Mouse (Mus musculus) liver, adult 2 months (tissue): ENCODE data around the gene Cuta. TPM values are rescaled to one million over a fixed set of nuclear protein-coding genes. Genes with fewer than 3 reads are reported as not detected.
"Not testable (repeated sequence)": the region's sequence is repeated elsewhere in the genome, so short reads cannot be mapped to it uniquely, and the experiment has no call there.

ENCODE experiments used
- DNase-seq: peaks from one replicate; pipeline ENCODE4 v3.0.0-alpha.2; 2011; ENCODE audit warnings: low read depth, low spot score; ENCODE audit errors: extremely low read depth
- H3K27ac ChIP-seq: fragments of 200-500 bp; replicated peaks from 2 replicates; pipeline ENCODE4 v1.5.1; 2012; ENCODE audit warnings: low read depth, mild to moderate bottlenecking, control low read depth, inconsistent platforms, low read length; ENCODE audit not compliant: insufficient read depth
- H3K27me3 ChIP-seq: fragments of 200-500 bp; 2 replicates; pipeline ENCODE4 v1.6.1; 2012; ENCODE audit warnings: mild to moderate bottlenecking, moderate library complexity, low read length, inconsistent platforms; ENCODE audit not compliant: control insufficient read depth, insufficient read depth
- H3K36me3 ChIP-seq: fragments of 200-500 bp; 2 replicates; pipeline ENCODE4 v1.6.1; 2012; ENCODE audit warnings: low read length, inconsistent platforms; ENCODE audit not compliant: control insufficient read depth, insufficient read depth
- H3K4me1 ChIP-seq: fragments of 200-500 bp; 2 replicates; pipeline ENCODE4 v1.6.1; 2011; ENCODE audit warnings: low read length; ENCODE audit not compliant: control insufficient read depth, insufficient read depth
- H3K4me3 ChIP-seq: fragments of 200-500 bp; 2 replicates; pipeline ENCODE4 v1.5.1; 2011; ENCODE audit warnings: low read depth, mild to moderate bottlenecking, control low read depth, low read length, moderate library complexity; ENCODE audit not compliant: insufficient read depth
- H3K79me2 ChIP-seq: fragments of 200-500 bp; 2 replicates; pipeline ENCODE4 v1.6.1; 2012; ENCODE audit warnings: inconsistent platforms, mild to moderate bottlenecking, low read length, moderate library complexity; ENCODE audit not compliant: control insufficient read depth, insufficient read depth
- H3K9ac ChIP-seq: fragments of 200-500 bp; 2 replicates; pipeline ENCODE4 v1.6.1; 2012; ENCODE audit warnings: low read depth, mild to moderate bottlenecking, control low read depth, inconsistent platforms, low read length
- CTCF ChIP-seq: fragments of 200-500 bp; IDR thresholded peaks from 2 replicates; pipeline ENCODE4 v1.5.1; 2011; ENCODE audit warnings: low read depth, low read length, control low read depth
- POLR2A ChIP-seq: fragments of 200-500 bp; IDR thresholded peaks from 2 replicates; pipeline ENCODE4 v1.6.1; 2011; ENCODE audit warnings: low read length, control low read depth; ENCODE audit not compliant: insufficient read depth; ENCODE audit errors: extremely low read depth
- WGBS: fragments of 180-500 bp; shearing (Covaris S2); methylation state at CpG from one replicate; pipeline ENCODE4 v1.1.7; 2018; 5-methylcytosine and 5-hydroxymethylcytosine counted together
- polyA plus RNA-seq: library from polyadenylated mRNA; depleted of rRNA; stranded (reverse); fragments of >200 nt; gene quantifications from 2 replicates; pipeline ENCODE4 v1.2.3, GENCODE M21; 2012
- total RNA-seq: library from RNA; depleted of rRNA; stranded (reverse); fragments of >200 nt; gene quantifications from 2 replicates; pipeline ENCODE4 v1.2.3, GENCODE M21; 2014

Cuta gene
- total and polyA plus RNA-seq, 2 experiments: 21.4 to 129 TPM

DNA sequence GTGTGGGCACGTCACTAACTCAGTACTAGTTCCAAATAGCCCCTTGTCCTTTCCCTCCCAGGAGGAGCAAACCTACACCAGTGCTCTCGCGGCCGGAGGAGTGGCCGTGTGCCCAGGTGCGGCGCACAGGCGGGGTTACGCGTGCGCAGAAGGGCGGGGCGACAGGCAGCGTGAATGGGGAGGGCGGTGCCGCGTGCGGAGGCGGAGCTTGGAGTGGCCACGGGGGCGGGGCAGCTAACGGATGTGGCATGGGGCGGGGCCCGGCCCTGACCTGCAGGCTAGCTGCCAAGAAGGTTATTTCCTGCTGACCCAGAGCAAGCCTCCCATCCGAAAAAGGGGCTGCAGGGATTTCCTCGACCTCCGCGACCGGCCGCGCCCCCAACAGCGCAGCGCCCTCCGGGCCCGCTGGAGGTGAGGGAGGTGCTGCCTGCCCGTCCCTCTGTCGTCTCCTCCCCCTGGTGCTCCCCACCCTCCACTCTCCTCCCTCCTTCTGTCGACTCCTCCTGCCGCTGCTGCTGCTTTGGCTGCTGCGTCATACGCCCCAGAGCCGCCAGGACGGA, 6.5 kb downstream of the Cuta start, which contains the start of gene Phf1:
TSS of gene Phf1 (plus strand) at position 214 of the 560 bp plus-strand sequence.
- peaks cover 9% of the 10 kb centered on the region for H3K79me2 ChIP-seq
- H3K27me3 ChIP-seq: no peaks in the 10 kb centered on the region
- peaks cover 8% of the 10 kb centered on the region for H3K4me1 ChIP-seq
- under 1% methylated on average over 41 of the region's 43 CpGs for WGBS
- peak within 1 kb of the TSS; percentile 91 for H3K9ac ChIP-seq
- H3K36me3 ChIP-seq: no peaks in the 10 kb centered on the region
- peak within 1 kb of the TSS; percentile 84 for H3K27ac ChIP-seq
- peak; percentile 79 for DNase-seq
- H3K4me3 ChIP-seq: peak within 1 kb of the TSS; percentile 82
- no peak for TF ChIP-seq CTCF
- peak; percentile 83 for TF ChIP-seq POLR2A

DNA sequence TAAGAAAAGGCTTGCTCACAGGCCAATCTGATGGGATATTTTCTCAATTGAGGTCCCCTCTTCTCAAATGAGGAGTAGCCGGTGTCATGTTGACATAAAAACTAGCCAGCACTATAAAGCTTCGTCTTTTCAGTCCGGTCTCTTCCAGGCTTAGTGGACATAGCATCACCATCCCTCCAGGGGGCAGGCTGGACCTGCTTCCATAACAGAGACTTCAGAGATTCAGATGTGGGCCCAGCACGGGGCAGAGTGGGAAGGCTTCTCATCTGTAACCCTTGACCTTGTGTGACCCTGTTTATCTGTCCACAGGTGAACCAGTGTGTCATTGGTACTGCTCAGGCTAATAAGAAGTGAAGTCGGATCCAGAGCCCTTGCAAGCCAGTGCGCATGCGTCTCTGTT, 7.6 kb downstream of the Cuta start:
- not testable (repeated sequence) for H3K36me3 ChIP-seq, H3K27ac ChIP-seq, H3K27me3 ChIP-seq, H3K4me1 ChIP-seq, H3K9ac ChIP-seq, H3K79me2 ChIP-seq, H3K4me3 ChIP-seq
- peak; percentile 71 for DNase-seq
- 39% methylated on average over 7 of the region's 7 CpGs for WGBS
- TF ChIP-seq CTCF: peak; percentile 77

DNA sequence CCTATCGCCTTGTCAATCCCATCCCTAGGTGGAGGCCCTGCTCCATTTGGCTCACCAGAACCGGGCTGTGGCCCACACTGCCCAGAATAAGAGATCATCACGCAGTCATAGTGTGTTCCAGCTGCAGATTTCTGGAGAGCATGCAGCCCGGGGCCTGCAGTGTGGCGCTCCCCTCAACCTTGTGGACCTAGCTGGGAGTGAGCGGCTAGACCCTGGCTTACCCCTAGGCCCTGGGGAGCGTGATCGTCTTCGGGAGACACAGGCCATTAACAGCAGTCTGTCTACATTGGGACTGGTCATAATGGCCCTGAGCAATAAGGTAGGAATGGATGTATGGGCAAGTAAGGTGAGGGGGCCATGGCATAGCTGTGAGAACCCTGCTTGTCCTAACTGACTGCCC, 14.0 kb downstream of the Cuta start:
- not testable (repeated sequence) for H3K27ac ChIP-seq, H3K36me3 ChIP-seq, H3K27me3 ChIP-seq, DNase-seq, H3K79me2 ChIP-seq, H3K4me3 ChIP-seq, H3K4me1 ChIP-seq, H3K9ac ChIP-seq
- WGBS: 97% methylated on average over 9 of the region's 9 CpGs

DNA sequence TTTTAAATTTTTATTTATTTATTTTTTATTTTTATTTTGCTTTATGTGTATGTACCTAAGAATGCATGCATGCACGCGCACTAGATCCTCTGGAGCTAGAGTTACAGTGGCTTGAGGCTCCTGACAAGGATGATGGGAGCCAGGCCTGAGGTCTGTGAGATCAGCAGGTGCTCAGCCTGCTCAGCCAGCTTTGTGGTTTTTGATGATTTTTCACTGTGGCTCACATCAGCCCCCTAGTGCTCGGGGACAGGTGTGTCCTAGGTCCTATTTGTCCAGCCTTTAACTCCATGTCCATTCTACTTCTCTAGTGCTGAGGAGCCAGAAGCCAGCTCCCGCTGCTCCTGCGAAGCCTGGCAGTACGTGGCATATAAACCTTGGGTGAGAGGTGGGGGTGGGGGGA, 17.0 kb downstream of the Cuta start:
- H3K36me3 ChIP-seq, H3K27me3 ChIP-seq, H3K27ac ChIP-seq, H3K4me1 ChIP-seq, DNase-seq, H3K4me3 ChIP-seq, H3K79me2 ChIP-seq, H3K9ac ChIP-seq: not testable (repeated sequence)
- WGBS: 96% methylated on average over 5 of the region's 6 CpGs

DNA sequence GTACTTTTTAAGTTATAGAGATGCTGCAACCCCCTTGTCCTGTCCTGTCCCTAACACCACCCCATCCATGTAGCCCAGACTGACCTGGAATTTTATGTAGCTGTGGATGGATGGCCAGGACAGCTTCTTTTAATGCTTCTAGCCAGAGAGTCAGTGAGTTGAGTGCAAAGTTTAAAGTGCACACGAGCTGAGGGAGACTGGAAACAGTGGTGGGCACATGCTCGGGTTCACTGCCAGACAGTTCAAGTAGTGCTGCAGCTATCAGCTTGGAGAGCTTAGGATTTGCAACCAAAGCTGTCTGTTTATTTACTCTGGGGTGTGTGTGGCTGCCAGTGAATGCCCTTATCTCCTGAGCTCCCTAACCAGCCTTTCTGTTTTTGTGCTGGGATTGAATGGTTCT, 19.9 kb downstream of the Cuta start:
- not testable (repeated sequence) for H3K4me3 ChIP-seq, H3K79me2 ChIP-seq, H3K4me1 ChIP-seq, H3K27me3 ChIP-seq, H3K27ac ChIP-seq, DNase-seq, H3K9ac ChIP-seq, H3K36me3 ChIP-seq
- 30% methylated on average over 2 of the region's 2 CpGs for WGBS

DNA sequence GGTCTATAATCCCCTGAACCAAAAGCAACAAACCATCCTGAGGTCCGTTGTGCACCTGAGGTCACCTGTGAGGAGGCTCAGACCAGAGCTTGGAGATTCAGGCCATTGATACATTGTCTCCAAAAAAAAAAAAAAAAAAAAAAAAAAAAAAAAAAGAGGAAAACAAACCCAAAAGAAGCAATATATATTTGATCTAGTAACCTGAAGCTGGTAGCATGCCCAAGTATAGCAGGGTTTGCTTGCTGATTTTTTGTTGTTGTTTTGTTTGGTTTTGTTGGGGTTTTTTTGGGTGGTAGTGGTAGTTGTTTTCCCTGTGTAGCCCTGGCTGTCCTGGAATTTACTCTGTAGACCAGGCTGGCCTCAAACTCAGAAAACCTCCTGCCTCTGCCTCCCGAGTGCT, 21.0 kb downstream of the Cuta start:
- 88% methylated on average over 2 of the region's 2 CpGs for WGBS
- H3K9ac ChIP-seq: no peak overlapping the region
- H3K36me3 ChIP-seq: no peaks in the 10 kb centered on the region
- no peak overlapping the region for H3K27ac ChIP-seq
- no peak for DNase-seq
- peaks cover 3% of the 10 kb centered on the region; the same call in 1 of the 2 replicates for H3K4me1 ChIP-seq
- no peaks in the 10 kb centered on the region for H3K27me3 ChIP-seq
- no peak overlapping the region for H3K4me3 ChIP-seq
- TF ChIP-seq POLR2A (no peak), CTCF (no peak)
- H3K79me2 ChIP-seq: no peaks in the 10 kb centered on the region

DNA sequence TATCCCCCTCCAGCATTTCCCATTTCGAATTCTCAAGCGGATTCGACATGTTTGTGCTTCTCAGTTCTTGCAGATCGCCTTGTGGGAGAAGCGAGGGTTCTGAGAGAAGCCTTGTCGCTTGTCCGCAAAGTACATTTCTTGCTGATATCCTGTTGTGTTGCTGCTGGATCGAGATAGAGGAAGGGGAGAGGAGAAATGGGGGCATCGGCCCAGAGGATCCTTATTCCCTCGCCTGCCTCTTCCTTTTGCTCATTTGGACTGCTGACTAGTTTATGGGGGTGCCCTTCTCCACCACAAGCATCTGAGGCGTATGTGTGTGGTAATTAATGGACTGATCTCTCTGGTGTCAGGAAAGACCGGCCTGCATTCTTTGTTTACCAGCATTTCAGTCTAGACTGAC, 21.8 kb downstream of the Cuta start:
- WGBS: 7% methylated on average over 12 of the region's 12 CpGs

More for the DNA sequence above, 21.8 kb downstream of the Cuta start:
- H3K4me1 ChIP-seq, H3K79me2 ChIP-seq, H3K27ac ChIP-seq, H3K36me3 ChIP-seq, H3K27me3 ChIP-seq, DNase-seq: not testable (repeated sequence)
- Histone ChIP-seq H3K4me3 (peak overlapping the region; percentile 80), H3K9ac (peak overlapping the region; percentile 78)
